Mouse (Mus musculus): ENCODE measurements around the gene Rtkn2.
A peak's percentile ranks its signal among the peaks of the same experiment; 100 is the strongest.

Gene Rtkn2

DNA sequence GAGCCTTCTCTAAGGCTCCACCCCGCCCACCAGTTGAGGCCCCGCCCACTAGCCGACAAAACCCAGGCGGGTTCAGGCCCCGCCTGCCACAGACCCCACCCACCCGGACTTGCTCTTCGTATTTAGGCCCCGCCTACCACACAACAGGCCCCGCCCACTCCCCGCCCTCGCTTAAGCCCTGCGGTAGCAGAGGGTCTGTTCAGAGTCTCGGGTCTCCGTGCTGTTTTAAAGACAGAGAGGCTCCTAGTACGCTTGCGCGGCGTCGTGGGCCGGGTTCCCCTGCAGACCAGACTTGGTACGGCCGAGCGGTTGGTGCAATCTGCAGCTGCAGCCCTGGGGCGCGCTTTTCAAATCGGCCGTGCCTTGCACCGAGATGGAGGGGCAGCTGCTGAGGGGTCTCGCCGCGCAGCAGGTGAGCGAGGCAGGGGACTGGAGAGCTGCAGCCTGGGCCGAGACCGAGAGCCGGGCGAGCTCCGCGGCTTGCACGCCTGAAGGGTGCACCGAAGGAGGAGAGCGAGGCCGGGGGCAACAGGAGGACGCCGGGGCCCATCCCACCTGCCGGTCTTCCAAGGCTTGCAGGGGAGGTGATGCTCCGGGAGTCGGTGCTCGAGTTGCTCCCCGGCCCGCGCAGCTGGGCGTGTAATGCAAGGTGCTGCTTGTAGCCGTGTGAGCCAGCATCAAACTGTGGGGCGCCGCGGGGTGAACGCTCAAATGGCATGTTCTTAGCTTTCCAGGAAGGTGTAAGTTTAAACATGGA, at the start of gene Rtkn2:
Gene Rtkn2 (plus strand): TSS at position 170 of the 757 bp plus-strand sequence.
- peak; percentile 92 for DNase-seq

DNA sequence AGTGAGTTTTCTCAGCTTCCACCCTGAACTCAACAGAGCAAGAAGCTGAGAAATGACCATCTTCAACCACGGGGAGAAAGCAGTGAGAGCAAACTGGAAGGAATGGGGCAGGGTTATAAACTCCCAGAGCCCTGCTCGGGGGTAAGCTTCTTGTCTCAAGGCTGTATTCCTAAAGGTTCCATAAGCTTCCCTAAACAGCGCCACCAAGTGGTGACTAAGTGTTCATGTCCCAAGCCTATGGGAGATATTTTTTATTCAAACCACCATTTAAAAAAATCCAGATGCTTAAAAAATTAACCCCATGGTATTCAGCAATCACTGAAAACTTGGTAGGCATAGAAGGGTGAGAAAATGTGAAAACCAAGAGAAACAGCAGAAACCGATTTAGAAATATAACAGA, 48.0 kb upstream of the Rtkn2 start:
- no peak for DNase-seq

DNA sequence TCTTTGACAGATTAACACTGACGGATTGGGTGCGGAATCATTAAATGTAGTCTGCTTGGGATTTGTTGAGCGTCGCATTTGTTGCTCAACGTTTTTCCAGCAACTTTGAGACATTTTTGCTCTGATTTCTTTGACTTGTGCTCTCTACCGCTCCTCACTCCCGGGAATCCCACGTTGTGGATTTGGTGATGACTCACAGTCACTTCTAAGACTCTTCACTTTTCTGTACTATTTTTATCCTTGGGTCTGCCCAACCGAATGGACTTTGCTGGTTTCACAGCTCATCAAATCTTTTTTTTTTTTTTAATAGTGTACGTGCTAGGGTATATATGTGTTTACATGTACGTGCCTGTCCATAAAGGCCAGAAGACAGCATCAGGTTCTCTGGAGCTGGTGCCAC, 46.6 kb upstream of the Rtkn2 start:
- DNase-seq = no peak

DNA sequence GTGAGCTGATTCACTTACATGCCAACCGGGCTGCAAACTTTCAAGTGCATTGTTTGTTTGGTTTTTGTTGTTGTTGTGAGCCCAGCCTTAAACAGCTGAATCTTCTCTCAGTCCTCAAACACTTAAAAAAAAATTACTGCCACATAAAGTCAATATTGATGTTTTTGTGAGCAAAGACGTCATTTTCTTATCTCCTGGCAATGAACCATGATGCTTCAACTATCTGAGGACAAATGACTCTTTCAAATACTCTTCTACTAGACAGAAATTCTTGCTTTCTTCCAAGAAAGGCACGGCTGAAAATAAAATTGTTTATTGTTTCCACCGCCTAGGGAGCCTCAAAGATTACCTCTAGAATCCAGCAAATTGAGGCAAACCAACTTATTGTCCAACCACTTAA, 42.4 kb upstream of the Rtkn2 start:
- DNase-seq = peak; percentile 10

DNA sequence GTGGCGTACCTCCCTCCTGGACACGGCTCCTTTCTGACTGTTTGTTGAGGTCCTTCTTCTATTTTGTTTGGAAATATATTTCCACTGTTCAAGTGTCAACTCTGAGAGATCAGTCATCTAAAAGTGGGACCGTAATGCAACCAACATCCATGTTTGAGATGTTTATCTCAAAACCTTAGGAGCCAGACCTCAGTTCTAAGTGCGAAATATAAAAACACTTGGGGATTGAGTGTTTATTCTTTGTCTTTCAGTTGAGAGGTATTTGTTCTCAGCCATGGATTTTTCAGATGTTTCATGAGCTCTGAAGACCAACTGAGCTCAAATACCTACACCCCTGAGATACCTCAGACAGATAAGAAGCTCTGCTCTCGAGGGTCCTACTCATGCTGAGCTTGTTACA, 41.6 kb upstream of the Rtkn2 start:
- DNase-seq = no peak

DNA sequence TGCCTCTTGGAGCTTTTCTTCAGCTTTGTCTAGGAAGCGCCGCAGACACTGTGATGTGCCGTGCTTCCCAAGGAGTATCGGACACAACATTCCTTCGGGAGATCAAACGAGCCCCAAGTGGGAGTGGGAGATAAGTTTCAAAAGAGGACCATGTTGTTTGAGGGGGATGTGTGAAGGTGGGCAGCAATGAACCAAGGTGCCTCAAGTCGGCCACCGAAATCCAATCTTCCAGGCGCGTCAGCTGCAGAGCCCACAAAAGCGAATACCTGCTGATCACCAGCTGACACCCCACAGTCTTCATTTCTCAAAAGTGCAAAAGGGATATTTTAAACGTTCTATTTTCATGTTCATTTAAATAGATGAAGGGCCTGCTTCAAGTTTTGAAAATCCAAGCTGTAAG, 39.8 kb upstream of the Rtkn2 start:
- no peak for DNase-seq

DNA sequence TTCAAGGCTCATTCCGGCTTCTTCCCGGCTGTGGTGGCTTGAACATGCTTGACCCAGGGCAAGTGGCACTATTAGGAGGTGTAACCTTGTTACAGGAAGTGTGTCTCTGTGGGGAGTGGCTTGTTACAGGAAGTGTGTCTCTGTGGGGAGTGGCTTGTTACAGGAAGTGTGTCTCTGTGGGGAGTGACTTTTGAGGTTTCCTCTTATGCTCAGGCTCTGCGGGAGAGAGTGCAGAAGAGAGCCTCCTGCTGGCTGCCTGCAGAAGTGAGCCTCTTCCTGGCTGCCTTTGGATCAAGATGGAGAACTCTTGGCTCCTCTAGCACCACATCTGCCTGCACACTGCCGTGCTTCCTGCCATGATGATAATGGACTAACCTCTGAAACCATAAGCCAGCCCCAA, 35.9 kb upstream of the Rtkn2 start:
- no peak for DNase-seq

DNA sequence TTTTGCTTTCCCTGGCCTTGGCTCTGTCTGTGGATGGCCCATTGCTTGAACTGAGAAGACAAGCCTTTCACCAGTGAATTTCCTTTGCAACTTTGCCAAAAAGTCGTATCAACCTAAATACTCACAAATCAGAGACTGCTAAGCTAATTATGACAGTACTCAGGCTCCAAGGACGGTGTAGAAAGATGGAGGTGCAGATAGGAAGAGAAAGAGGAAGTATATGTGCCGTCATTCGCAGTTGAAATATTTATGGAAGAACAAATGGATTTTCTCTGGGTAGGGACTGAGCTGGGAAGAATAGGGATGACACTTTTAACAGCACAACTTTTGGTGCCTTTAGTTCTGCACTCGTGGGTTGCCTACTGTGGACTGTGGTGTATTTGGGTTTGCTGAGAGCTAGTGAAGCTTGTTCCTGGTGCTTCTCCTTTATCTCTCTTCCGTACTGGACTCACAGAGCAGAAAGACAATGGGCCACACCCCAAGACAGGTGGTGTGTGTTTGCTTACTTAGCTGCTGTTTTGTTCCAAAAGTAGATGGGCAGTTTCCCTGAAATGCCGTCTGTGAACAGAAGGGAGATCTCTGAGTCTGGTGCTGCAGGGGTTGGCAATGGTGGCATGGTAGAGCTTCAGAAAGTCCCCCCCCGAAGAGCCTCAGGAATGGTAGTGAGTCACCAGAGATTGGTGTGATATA, 29.2 kb upstream of the Rtkn2 start:
- DNase-seq = no peak

DNA sequence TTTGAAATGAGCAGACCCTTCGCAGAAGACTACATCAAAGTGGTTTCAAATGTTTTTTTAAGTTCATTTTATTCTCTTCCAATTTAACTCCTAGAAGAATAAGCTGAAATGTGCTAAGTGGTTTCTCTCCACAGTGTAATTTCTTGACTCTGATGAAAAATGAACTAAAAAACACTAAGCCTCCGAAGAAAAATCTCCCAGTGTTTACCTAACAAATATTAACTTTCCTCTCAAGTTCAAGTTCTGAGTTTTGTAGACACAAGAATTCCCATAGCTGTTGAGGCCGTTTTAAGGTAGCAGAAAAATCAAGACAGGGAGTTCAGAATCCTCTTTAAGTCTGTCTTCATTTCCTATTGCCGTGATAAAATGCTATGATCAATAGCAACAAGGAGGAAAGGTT, 27.7 kb upstream of the Rtkn2 start:
- no peak for DNase-seq

DNA sequence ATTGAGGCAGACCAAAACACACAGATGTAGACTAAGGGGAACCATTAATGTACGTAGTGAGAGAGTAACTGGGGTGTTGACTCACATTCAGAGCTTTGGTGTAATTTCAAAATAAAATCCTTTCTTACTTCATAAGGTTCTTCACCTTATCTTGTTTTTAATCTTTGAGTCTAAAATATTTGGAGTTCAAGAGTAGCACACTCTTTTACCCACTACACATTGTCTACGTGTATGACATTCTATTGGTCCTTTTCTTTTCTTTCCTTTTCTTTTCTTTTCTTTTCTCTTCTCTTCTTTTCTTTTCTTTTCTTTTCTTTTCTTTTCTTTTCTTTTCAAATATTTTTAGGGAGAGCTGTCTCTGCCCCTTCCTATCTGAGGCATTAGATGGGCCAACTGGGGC, 23.4 kb upstream of the Rtkn2 start:
- no peak for DNase-seq

DNA sequence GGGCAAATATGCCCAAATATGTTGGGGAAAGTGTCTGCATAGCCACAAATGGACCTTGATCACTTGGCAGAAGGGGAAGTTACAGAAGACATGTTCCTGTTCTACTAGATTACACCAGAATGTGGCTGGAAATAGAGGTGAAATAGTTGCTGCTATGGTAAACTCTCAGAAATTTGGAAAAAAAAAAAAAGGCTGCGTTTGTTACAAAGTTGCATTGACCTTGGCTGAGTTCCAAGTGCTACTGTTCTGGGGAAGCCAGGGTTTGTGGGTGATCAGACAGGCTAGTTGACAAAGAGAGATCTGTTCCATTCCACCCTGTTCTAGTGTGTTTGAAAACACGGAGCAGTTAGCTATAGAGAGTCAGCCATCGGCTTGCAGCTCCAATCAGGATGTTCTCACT, 19.4 kb upstream of the Rtkn2 start:
- DNase-seq = no peak

DNA sequence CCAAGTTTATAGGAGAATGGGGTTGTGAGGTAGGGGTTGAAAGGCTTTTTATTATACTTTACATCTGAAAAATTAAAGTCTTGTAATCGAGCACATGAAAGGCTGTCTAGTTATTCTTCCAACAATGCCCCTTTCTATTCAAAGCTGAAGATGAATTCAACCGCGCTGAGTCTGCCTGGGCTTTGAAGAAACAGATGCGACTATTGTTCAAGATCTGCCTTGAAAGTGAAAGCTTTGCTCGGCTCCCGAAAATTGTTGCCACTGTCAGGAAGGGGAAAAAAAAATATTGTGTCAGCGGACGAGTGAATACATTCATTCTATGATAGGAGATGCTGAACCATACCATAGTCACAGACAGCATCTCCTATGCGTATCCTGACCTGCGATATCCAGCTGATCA, 16.9 kb upstream of the Rtkn2 start:
- DNase-seq = no peak

DNA sequence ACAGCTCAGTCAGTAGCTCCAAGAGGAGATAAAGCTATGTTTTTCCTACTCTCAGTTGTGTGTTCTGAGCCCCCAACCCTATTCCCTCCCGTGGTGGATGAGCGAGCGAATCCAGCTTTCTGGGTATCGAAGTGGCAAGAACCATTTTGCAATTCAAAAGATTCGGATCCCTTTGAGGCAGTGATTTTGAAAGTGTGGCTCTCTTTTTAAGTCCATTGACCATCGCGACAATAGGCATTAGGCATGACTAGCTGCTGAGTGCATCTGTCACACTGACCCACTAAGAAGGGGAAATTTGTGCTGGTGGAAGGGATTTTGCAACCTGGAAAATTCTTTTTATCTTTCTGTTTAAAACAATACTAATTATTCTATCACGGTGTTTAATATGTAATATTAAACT, 15.3 kb upstream of the Rtkn2 start:
- no peak for DNase-seq

DNA sequence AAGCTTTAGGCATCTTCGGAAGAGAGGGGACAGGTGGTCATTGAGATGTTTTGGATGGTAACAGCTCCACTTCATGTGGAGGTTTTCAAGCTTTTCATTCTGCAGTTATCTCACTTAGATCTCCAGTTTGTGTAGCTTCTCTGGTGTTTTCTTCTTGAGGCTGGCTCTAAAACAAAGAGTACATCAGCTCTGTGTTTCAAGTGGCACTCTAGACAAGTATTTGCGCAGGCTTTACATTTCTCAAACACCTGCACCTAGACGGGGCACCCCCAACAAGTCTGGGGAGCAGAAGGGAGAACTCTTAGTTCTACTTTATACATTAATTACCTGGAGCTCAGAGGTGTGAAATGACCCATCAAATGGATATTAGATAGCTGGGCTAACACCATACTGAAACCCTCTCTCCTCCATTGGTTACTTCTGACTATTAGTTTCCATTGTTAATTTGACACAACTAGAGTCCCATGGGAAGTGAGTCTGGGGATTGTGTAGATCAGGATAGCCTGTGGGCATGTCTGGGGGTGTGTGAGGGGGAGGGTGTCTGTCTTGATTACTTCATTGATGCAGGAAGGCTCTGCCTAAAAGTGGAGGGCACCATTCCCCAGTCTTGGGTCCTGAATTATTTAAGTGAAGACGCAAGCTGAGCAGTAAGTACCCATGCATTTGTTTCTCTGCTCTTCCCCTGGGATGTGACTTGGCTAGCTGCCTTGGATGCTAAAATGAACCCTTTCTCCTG, 14.0 kb upstream of the Rtkn2 start:
- DNase-seq = no peak

DNA sequence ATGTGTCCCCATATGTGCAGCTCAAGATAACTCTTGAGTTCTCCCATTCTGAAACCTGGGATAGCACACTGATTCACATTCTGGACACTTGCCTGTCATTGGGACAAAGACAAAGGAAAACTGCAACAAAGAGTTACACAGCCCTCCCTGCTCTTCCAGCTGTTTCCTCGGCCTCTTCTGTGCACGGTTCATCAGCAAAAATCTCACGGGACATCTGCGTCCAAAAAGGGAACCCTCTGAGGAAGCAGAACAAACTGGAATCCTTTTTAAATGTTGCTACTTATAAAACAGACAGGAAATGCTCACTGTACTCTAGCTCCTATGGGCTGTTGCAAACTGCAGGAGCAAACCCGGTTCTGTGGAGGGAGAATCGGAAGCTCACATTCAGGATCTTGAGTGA, 13.3 kb upstream of the Rtkn2 start:
- DNase-seq = peak; percentile 4

DNA sequence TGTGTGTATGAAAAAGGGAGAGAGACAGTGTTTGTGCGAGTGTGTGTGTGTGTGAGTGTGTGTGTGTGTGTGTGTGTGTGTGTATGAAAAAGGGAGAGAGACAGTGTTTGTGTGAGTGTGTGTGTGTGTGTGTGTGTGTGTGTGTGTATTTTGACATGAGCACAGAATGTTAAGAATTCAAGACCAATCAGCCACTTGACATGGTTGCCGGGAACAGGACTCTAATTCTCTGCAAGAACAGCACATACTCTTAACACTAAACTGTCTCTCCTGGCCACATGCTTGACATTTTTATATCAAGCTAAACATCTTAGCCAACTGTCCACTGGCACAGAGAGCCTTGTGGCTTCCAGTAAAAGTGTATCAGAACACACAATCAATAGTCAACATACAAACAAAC, 12.4 kb upstream of the Rtkn2 start:
- no peak for DNase-seq

DNA sequence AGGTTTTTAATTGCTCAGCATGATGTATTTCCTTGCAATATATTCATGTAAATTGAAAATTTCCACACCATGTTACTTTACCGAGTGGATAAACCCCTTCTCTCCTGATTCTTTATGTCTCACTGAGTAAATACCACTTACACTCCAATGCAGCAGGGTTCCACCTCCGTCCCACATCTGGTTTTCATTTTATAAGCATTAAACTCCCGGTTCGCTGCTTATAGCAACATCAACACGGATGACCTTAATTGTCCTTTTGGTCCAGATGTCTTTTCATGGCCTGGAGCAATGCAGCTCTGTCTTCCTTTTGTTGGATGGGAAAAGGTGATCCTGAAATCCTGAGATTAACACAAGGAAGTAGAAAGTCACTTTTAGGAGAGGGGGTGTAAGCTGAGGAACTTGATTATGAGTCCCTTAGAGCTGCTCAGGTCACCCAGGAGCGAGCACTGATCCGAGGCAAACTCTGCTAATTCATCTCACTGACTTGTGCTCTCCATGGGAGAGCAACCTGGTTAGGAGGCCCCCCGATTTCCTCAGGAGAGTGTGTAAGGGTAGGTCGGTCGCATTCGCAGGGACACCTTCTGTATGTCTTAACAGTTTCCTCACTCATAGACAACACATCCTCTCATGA, 8.1 kb upstream of the Rtkn2 start:
- no peak for DNase-seq

DNA sequence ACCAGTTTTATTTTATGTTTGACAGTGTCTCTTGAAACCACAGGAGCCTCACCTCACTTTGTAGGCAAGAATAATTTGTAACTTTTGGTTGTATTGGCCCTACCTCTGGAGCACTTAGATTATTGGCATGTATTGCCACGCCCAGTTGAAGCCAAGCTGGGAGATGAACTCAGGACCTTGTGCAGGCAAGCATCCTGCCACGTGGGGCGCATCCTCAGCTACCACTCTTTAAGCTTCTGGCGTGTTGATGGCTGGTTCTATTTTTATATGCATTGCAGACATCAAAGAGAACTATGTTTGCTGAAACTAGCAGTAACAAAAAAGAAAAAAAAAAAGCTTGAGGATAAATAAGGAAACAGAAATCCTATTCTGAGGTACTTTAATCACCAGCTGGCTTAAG, 2.1 kb upstream of the Rtkn2 start:
- no peak for DNase-seq

DNA sequence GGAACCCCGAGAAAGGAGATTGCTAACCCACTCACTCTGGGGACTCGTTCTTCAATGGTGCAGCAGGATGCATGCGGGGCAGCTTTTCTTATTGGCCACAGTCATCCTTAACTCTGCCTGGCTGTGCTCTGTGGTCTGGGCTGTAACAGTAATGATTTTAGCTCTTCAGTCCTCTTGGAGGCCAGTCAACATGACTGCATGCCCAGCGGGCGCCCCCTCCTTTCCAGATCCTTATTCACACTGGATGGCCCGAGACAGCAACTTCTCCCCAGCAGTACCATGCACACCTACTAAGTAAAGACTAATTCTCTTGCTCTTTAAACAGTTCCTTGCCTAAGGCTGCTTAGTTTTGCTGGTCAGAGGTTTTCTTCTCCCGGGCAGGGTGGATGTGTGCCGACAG, 4.4 kb downstream of the Rtkn2 start:
- DNase-seq = no peak

DNA sequence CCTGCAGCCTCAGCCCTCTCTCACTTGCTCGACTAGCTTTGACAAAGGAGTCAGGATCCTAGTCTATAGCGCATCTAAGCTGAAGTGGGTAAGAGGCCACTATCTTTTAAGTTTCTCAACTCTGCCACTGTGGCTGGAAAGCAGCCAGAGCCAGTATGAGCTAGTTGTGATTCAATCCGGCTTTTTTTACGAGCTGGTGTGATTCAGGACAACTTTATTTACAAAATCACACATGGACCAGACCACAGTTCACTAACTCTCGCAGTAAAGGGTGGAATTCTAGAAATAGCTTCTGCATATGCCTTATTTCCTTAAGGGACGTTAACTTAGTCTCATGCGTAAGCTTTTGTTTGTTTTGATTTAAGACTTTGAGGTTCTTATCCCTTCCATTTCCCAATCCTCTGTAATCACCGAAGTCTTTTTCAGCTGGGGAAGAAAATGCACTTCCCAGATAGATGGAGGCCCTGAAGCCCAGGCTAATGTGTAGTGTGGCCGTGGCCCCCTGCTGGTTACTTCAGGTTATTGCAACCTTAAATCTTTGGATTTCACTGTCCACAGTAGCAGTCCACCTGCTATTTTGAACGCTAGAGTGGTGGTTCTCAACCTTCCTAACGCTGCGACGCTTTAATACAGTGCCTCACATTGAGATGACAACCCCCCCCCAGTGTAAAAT, 5.0 kb downstream of the Rtkn2 start:
- peak; percentile 60 for DNase-seq

DNA sequence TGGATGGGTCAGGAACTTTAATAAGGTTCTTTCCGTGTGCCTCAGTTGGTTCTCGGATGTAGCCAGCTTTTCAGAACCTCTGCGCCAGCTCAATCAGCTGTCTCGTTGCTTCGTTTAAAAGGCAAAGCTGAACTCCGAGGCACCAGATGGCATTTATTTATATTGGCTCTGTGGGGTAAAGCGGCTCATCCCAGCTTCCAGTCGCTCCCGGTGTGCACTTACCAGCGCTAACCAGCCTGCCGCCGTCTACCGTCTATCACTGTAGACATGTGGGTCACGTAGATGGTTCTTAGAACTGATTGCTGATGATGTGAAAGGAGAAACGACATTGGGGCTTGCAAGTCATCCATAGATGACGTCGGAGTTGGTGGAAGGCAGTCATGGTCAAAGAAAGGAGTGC, 5.7 kb downstream of the Rtkn2 start:
- DNase-seq = no peak

DNA sequence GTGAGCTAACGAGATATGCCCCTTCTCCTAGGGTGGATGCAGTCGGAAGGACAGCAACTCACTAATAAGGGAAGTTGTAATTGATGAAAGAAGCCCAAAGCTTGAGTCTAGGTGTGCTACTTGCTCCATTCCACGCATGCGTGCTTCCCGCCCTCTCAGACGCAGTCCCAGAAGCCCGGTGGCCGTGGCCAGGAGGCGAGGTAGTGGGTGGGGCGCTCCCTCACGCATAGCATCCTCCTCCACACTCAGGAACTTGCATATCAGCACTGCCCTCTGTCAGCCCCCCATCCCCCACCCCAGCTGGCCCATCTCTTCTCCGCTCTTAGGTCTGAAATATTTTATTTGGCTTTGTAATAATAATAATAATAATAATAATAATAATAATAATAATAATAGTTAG, 16.0 kb downstream of the Rtkn2 start:
- no peak for DNase-seq

DNA sequence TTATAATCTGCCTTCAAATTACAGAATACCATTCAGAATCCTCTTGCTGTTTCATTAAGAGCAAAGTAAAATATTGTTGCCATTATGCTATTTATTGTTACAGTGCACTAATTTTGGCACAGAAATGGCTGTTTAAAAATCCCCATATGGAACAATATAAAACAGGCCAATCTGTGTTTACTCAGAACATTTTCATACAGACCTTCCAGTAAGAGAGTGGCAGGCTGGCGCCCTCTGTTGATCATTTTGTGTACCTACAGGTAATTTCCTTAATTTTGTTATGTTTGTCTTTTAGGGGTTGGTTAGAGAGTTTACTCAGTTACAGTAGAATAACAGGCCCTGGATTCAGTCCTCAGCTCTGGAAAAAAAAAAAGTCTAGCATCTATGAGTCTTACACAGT, 16.8 kb downstream of the Rtkn2 start:
- DNase-seq = peak; percentile 38
